Mouse (Mus musculus) frontal cortex, postnatal 14 days (tissue): Measurements from ENCODE around the gene Armc10.
"Not testable (repeated sequence)": the region's sequence is repeated elsewhere in the genome, so short reads cannot be mapped to it uniquely, and the experiment has no call there.

Source experiments
- DNase-seq, 2 experiments: peaks; one replicate each; pipeline ENCODE4 v3.0.0; 2022; ENCODE audit warnings: low spot score in 2 of 2

The Armc10 gene

DNA sequence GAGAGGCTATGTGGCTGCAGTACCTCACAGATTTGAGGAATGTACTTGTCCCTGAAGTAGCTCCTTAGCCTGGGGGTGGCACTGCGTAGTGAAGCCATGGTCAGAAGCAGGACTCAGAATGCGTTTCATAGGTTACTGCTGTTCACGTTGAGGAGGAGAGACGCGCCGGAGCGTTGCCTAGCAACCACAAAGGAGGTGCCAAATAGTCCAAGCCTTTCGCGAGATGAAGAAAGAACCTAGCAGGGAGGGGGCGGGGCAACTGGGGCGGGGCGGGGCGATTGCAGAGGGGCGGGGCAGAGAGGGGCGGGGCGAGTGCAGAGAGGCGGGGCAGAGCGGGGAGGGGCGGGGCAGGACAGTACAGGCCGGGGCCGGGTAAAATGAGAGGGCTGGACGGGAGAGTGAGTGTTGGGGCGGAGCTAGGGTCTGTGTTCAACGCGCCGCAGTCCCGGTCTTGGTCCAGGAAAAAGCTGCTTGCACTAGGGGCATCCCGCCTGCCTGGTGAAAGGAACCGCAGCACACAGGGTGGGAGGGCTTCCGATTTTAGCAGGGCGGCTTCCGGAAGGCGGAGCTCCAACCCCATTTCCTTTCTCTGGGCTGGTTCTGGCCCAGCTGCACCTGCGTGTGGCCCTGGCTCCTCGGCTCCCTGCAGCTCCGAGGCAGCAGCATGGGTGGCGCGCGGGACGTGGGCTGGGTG is at the start of gene Armc10, which contains the start of gene Fbxl13:
TSS of gene Armc10 (plus strand) at position 375 of the 694 bp plus-strand sequence.
TSS of gene Fbxl13 (minus strand) at position 196 of the 694 bp plus-strand sequence.
- peak; percentile 82 to 89 for DNase-seq

DNA sequence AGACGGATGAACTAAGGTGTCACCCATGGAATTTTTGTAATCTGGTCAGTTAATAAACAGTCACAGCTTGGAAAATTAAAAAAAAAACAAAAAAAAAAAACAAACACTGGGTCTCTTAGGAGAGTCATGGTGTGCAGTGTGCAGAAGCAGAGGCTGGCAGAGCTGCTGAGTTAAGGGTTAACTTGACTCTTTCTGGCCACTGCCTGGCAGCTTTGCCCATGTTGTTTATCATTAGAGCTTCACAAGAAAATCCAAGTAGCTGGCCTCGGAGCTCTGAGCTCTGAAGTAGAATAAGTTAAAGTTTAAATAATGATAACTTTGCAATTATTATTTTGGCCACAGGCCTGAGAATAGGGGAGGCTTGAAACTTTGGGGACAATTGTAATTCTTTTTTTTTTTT is 46.1 kb upstream of the Armc10 start:
- not testable (repeated sequence) for DNase-seq

DNA sequence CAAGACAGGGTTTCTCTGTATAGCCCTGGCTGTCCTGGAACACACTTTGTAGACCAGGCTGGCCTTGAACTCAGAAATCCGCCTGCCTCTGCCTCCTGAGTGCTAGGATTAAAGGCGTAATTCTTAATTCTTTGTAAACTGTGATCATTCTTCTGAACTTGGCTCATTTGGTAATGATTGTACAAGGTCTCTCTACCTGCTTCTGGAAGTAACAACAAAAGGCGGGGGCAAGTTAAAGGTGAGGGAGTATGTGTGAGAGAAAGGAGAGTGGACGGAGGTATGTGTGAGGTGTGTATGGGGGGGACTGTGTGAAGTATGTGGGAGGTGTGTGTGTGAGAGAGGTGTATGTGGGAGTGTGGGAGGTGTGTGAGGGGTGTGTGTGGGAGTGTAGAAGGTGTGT is 45.7 kb upstream of the Armc10 start:
- DNase-seq = no peak

DNA sequence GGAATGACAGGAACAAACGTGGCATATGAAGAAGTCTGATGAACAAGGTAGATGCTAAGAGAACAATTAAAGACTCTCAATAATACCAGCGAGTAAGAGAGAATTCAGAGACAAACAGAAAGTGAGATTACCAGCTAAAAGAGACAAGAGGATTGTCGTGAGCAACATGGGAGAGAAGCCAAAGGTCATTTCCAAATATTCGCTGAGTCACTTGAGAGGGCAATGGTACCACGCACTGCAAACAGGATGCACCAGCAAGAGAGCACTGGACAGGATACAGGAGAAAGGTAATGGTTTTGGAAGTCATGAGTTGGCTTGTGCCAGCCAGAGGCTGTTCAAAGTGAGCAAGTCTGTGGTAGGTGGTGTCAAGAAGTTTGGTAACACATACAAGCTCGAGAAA is 39.7 kb upstream of the Armc10 start:
- DNase-seq = no peak

DNA sequence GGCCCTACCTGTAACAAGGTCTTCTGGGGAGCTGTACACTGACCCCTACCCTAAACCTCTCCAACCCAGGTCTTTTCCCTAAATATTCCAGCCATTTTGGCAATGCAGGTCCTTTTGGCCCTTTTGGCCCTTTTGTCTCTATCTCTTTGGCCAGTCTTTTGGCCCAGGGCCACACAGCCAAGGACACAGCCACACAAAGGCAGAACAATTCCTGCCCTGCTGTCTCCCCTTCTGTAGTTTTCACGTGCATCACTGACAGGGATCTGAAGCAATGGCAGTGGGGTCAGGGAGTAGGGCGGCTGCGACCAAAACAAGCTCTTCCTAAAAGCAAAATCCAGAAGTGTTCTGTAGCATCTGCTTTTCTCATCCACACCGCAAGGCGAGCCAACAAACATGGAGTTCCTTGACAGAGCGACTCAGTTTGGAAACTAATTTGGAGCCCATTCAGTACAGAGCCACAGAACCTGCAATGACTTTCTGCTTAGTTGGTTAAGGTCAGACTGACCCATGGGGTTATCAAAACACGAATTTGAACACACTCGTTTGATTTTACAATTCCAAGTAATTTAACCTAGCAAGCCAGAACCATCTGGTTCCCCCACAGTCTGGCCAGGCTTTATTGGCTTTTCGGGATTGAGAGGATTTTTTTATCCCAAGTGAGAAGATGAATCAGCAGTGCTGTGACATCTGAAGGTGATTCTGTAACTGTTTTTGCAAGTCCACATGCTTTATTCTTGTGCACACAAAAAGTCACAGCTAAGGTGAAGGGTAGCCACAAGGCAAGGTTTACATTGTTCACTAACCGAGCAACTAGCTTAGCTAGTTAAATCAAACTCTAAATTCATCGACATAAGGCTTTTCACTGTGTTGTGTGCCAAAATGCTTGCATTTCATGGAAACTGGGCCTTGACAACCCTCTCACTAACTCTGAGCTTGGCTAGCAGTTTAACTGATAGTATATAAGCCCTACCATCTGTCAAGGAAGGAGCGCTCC is 37.0 kb upstream of the Armc10 start:
- peak in 1 of 2 experiments; percentile 8 for DNase-seq

DNA sequence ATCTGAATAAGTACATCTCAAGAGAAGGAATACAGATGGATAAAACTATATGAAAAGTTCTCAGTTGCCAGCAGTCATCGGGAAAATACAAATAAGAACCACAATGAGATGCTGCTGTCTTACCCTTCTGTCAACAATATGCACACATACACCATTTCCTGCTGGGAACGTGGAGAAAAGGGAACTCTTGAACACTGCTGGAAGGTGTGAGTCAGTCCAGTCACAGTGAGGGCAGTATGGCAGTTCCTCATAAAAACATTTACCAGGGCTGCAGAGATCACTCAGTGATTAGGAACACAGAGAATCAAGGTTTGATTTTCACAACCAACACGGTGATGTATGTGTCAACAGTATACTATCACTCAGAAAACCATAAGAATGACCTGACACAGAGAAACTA is 34.6 kb upstream of the Armc10 start:
- DNase-seq = no peak

DNA sequence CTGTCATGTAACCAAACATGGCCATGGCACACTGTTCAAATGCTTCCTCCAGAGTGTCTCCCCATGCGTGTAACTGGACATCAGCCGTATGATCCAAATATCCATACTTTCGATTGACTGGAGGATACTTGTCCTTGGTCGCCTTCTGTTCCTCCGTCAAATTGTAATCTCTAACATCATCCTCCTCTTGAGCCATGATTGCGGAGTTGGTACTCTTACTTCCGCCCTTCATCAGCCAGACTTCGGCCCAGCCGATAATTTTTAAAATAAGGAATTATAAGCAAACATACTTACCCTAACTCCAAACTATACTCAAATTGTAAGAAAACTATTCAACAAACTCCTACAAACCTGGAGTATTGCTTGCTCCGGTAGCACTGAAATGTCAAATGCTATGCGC is 31.3 kb upstream of the Armc10 start:
- not testable (repeated sequence) for DNase-seq

DNA sequence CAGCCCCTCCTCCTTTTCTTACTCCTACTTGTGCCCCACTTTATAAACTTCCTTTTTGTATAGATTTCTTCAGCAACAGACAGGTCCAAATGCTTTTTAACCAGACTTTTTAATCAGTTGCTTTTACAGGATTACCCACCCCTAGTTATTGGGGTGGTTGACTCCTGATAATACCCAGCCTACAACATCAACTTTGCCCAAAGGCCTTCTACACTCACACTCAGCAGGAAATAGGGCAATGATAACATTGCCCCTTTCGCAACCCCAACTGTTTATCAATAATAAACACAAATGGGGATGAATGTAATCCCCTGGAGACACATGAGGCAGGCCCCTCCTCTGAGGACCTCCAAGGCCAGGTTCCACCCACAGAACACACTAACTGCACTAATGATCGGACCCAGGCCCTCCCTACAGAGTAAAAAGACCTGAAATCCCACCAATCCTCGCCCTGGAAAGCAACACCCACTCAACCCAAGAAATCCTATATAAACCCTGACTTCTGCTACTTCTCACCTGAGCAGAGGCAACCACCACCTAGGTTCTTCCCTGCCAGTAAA is 29.1 kb upstream of the Armc10 start:
- DNase-seq = no peak

DNA sequence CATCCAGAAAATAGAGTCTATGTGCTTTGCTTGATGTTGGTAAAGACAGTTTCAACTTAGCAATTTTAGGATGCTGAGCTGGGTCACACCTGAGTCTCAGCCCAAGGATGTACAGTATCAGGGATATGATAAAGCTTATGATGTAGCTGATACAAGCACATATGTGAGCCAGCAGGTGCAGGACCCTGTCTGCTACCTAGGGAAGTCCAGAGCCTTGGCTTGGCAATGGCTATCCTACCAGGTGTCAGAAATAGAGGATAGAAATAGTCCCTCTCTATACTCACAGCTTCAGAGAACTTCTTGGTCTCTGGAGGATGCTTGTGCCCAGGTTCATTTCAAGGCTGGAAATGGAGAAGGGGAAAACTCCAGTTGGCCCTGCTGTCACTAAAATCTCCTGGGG is 19.7 kb upstream of the Armc10 start:
- no peak for DNase-seq

DNA sequence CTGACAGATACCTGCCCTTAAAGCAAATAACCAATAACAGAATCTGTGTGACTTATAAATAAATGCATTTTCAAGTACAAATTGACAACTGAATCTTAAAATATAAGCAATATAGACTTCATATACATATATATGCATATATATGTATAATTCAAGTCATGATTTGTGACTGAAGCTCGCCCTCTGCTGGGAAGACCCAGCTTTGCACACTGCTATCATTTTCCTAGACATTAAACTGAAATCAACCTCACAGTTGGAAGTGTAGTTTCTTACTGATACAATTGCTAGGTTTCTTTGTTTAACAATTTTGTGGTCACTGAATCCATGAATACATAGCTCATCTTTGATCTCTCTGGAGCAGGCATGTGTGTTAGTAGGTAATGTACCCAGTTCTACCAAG is 4.7 kb upstream of the Armc10 start:
- peak in 1 of 2 experiments; percentile 70 for DNase-seq

DNA sequence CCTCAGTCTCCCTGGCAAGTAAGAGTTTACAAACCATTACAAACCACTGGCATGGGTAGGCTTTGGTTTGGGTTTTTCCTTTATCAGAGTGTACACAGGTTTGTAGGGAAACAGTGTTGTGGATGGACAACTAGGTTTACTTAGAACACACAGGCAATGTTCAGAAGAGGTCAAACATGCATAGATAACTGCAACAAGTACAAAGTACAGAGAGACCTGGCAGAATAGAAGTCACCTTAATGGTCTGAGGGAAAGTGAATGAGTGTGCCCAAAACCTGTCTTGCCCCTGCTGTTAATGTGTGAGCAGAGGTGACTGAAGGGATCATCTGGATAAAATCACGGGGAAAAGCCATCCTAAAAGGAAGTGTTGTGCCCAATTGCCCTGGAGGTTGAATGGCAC is 2.0 kb upstream of the Armc10 start:
- no peak for DNase-seq

DNA sequence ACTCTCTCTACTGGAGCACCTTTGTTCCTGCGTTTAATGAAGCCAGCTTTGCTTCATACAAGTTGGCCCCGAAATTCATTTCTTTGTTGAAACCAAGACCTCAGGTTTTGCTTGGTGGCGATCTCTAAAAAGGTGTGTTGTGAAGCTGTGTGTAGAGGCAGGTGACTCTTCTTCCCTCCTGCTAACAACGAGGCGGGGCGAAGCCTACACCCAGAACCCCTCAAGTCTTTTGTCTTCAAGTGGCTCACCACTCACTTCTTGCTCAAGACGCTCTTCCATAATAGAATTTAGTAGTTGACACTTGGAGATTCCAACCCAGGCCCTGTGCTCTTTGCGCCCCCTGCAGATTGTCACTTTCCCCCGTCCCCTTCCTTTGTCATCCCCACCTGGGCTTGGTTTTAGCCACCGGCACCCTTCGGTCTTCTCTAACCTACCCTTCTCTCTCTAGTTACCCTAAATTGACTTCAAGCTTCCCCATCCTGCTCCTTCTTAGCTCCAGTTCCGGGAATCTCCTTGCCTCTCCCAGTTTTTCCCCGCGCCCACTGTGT is 648 bp upstream of the Armc10 start:
- no peak for DNase-seq

DNA sequence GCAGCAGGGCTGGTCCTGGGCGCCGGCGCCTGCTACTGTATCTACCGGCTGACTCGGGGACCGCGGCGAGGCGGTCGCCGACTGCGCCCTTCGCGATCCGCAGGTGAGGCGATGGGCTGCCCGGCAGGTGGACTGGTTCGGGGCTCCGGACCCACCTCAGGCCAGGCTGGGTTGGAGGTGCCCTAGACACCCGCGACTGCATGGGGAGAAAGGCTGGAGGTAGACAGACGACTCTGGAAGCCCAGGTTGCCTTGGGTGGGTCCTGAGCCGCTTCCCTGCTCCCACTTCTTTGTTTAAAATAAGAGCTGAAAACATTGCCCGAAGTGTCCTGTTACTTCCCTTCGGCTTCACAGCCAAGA is 499 bp downstream of the Armc10 start:
- DNase-seq = no peak

DNA sequence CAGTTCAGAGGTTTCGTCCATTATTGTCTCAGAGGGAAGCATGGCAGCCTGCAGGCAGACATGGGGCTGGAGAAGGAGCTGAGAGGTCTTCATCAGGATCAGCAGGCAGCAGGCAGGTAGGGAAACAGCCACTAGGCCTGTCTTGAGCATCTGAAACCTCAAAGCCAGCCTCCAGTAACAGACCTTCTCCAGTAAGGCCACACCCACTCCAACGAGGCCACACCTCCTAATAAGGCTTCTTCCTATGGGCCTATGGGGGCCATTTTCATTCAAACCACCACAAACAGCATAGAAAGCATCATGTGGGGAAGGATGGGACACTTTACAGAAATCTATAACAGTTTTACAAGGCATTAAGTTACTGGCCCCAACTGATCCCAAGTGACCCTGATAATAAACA is 5.1 kb downstream of the Armc10 start:
- no peak for DNase-seq

DNA sequence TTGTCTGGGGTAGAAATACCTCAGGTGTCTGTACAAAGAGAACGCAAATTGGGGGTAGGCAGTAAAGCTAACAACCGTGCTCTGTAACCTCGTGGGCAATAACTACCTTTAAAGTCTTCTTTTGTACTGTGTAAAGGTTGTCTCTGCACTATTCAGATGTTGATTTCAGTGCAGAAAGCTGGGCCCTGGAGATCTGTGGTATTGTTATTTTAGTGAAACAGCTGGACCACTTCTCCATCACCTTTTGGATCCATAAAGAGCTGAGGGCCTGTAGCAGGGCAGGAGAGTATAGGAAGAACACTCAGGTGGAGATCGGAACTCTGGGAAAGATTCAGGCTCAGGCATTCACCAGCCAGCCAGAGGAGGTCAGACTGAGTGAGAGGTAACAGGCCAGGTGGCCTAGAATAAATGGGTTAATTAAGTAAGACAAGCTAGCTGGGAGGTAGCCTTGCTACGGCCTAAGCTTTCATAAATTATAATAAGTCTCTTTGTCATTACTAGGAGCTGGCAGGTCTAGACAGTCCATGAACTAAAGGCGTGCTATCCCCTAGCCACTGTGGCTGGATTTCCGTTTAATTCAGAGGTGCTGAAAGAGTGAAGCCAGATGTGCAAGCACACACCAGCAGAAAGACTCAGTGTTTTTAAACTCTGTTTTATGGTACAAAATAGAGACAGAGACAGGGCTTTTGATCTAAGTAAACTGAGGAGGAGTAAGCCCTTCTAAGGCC is 6.4 kb downstream of the Armc10 start:
- no peak for DNase-seq

DNA sequence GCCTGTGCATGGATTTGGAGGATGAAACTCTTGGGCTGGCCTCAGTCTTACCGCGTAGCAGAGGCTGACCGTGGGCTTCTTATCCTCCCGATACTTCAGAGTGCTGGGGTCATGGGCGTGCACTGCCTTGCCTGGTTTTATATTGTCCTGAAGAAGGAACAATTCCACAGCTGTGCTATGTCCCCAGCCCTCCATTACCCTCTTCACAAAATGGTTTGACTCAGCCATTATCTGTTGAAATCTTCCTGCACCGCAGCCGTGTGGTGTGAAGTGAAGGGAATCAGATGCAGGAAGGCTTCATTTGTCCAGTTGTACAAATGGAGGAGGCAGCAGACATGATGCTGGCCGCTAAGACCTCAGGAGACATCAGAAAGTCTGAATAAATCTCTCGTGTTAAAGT is 11.3 kb downstream of the Armc10 start:
- DNase-seq = no peak

DNA sequence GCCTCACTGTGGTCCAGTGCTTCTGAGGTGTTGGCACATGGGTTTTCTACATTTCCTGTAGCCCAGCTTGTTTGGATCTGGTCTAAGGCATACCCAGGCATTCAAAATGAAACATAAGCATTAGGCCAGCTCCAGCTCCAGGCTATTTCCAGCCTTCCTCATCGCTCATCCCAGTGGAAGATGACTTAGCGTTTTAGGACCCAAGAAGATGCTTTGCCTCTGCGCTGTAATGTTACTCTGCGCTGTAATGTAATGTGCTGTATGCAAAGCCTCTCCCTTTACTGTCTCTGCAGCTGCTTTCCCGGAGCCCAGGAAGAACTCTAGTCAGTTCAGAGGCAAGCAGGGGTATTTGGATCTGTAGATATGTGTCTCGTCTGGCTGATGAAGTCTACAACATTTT is 12.4 kb downstream of the Armc10 start:
- DNase-seq = no peak

DNA sequence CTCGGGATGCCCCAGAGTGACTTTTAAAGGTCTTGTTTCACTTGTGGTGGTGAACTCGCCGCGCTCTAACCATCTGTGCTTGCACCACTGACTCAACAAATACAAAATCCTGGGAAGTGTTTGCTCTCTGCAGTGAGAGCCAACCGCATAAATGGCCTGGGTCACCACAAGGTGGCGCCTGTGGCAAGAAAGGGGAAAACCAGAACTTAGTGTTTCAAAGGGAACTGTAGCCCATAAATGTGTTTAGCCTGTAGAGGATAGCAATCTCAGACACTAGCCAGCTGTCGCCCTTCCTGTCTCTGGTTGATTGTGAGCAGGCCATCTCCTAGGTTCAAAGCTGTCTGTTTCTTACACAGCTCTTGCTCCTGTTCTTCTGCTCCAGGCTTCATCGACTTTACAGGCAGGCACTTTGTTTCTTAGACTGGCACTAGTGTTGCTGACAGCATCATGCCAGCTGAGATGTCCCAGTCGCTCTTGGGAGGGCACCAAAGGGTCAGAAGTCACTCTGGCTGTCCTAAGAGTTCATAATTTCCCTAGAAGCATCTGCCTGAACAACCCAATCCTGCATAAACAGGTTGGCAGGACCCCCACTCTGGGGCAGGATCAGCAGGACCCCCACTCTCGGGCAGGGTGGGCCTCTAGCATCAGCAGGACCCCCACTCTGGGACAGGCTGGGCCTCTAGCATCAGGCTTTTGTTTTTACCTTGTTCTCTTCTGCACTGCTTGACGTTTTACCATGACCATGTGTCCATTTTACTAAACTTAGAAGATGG is 13.2 kb downstream of the Armc10 start:
- DNase-seq = peak; percentile 56 to 79

DNA sequence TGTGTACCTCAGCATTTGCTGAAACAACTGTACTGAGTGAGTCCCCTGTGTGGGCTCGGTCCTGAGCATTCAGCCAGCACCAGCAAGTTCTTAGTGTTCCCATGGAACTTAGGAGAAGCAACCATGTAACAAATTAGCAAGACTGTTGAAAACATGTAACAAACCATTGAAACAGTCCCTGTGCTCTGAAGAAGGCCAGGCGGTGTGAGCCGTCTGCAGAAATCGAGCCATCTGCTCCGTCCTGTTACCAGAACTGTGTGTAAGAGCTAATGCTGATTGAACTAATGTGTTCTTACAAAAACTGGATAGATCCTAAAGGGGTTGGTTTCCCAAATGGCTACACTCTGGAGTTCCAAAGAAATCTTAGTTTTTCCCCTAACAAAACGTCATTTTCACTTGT is 15.2 kb downstream of the Armc10 start:
- DNase-seq = no peak

DNA sequence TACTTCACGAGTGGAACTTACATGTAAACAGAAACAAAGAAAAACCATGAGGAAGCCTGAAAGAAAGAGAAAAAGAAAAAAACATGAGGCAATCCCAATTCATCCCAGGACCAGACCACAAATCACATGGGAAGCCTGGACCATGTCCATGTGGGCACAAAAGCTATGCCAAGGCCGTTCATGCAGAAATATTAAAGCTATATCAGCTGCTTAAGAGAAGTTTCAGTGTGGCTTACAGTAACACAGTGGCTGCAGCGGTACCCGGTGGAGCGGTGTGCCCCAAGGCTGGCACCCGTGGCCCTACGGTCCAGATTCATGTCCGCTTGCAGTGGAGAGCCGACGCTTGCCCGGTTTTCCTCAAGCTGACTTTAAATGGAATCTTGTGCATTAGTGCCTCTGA is 17.5 kb downstream of the Armc10 start:
- DNase-seq = no peak
